Mouse (Mus musculus) kidney, adult 2 months (tissue): ENCODE measurements around the gene Wdr24. TPM values are rescaled to one million over a fixed set of nuclear protein-coding genes. Genes with fewer than 3 reads are reported as not detected.

ENCODE experiments used
- DNase-seq: peaks from one replicate; pipeline ENCODE4 v3.0.0; 2021
- H3K27ac ChIP-seq: fragments of 200-500 bp; 2 replicates; pipeline ENCODE4 v1.5.1; 2012; ENCODE audit warnings: low read depth, low read length, control low read depth, inconsistent platforms; ENCODE audit not compliant: insufficient read depth
- H3K27me3 ChIP-seq: fragments of 200-500 bp; replicated peaks from 2 replicates; pipeline ENCODE4 v1.6.1; 2012; ENCODE audit warnings: mild to moderate bottlenecking, moderate library complexity, low read length, inconsistent platforms; ENCODE audit not compliant: control insufficient read depth, insufficient read depth
- H3K36me3 ChIP-seq: fragments of 200-500 bp; 2 replicates; pipeline ENCODE4 v1.6.1; 2012; ENCODE audit warnings: mild to moderate bottlenecking, moderate library complexity, low read length, inconsistent platforms; ENCODE audit not compliant: control insufficient read depth, insufficient read depth
- H3K4me1 ChIP-seq: fragments of 200-500 bp; 2 replicates; pipeline ENCODE4 v1.6.1; 2011; ENCODE audit warnings: low read length; ENCODE audit not compliant: control insufficient read depth, insufficient read depth
- H3K4me3 ChIP-seq: fragments of 200-500 bp; 2 replicates; pipeline ENCODE4 v1.5.1; 2011; ENCODE audit warnings: mild to moderate bottlenecking, low read depth, low read length, control low read depth; ENCODE audit not compliant: insufficient read depth
- CTCF ChIP-seq: fragments of 200-500 bp; conservative IDR thresholded peaks from 2 replicates; pipeline ENCODE4 v1.5.1; 2011; ENCODE audit warnings: low read depth, mild to moderate bottlenecking, control low read depth, low read length, moderate library complexity, mixed read lengths; ENCODE audit not compliant: insufficient read depth, insufficient read length
- POLR2A ChIP-seq: fragments of 200-500 bp; IDR thresholded peaks from one replicate; pipeline ENCODE4 v1.6.1; 2011; ENCODE audit warnings: low read depth, low read length, control low read depth
- WGBS: fragments of 180-500 bp; shearing (Covaris S2); methylation state at CpG from one replicate; pipeline ENCODE4 v1.1.7; 2018; 5-methylcytosine and 5-hydroxymethylcytosine counted together
- polyA plus RNA-seq: library from polyadenylated mRNA; depleted of rRNA; stranded (reverse); fragments of >200 nt; gene quantifications from 2 replicates; pipeline ENCODE4 v1.2.3, GENCODE M21; 2012

Wdr24 gene
- polyA plus RNA-seq, 1 experiment: 34.9 TPM

GRCm38 (mm10) chr17:25818851-25819780 lies 4.3 kb upstream of the Wdr24 start:
- H3K4me1 ChIP-seq: peaks cover 4% of the 10 kb centered on the region
- 7% methylated on average over 44 of the region's 46 CpGs for WGBS
- TF ChIP-seq POLR2A (no peak), CTCF (no peak)
- H3K36me3 ChIP-seq: no peaks in the 10 kb centered on the region
- no peaks in the 10 kb centered on the region for H3K27me3 ChIP-seq
- no peak overlapping the region for H3K27ac ChIP-seq
- peak; percentile 33 for DNase-seq
- no peak overlapping the region for H3K4me3 ChIP-seq

DNA sequence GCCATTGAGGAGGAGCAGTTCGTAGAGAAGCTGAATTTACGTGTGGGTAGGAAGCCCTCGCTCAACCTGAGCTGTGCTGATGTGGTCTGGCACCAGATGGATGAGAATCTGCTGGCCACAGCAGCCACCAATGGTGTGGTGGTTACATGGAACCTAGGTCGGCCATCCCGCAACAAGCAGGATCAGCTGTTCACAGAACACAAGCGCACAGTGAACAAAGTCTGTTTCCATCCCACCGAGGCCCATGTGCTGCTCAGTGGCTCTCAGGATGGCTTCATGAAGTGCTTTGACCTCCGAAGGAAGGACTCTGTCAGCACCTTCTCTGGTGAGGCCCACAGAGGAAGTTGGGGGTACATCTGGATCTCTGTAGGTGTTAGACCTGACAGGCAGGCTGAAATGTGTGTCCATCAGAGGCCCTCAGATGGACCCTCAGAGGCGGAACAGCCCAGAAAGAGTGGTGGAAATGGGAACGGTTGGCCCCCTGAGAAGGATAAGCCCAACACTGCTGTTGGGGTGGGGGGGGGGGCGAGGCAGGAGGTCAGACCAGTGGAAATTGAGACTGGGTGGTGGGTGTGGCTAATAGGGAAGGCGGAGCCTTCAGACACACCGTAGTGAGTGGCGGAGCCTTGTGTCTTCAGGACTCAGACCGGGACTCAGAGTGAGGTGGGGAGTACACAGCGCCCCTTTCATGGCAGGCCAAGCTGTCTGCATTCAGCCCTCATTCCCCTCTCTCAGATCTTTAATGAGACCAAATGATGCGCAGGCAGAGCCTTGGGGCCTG lies 1.1 kb downstream of the Wdr24 start:
- Histone ChIP-seq H3K27ac (no peak overlapping the region), H3K4me3 (peak overlapping the region; percentile 91; the same call in 1 of the 2 replicates), H3K36me3 (no peaks in the 10 kb centered on the region), H3K27me3 (no peaks in the 10 kb centered on the region), H3K4me1 (peaks cover 14% of the 10 kb centered on the region)
- 71% methylated on average over 17 of the region's 17 CpGs for WGBS
- no peak for DNase-seq
- TF ChIP-seq POLR2A (no peak), CTCF (no peak)

DNA sequence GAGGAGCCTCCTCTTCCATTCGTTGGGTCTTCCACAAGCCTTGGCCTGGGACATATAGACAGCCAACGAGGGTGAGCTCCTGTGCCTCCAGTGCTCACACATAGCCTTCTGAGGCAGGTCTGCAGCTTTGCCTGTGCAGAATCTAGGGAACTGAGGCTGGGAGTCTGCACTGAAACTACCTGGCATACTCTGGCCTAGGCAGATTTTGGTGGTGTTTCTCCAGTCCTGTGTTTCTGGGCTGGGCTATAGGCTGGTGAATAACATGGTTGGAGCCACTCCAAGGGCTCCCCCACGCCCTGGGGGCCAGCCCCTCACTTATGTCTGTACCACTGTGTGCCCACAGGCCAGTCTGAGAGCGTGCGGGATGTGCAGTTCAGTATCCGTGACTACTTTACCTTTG lies 1.9 kb downstream of the Wdr24 start:
- H3K27ac ChIP-seq: no peak overlapping the region
- 87% methylated on average over 6 of the region's 6 CpGs for WGBS
- DNase-seq: no peak
- no peak overlapping the region for H3K4me3 ChIP-seq
- no peaks in the 10 kb centered on the region for H3K36me3 ChIP-seq
- peaks cover 14% of the 10 kb centered on the region for H3K4me1 ChIP-seq
- no peaks in the 10 kb centered on the region for H3K27me3 ChIP-seq
- TF ChIP-seq POLR2A (no peak), CTCF (no peak)

GRCm38 (mm10) chr17:25825984-25826570 lies 2.6 kb downstream of the Wdr24 start:
- Histone ChIP-seq H3K36me3 (no peaks in the 10 kb centered on the region), H3K4me1 (peaks cover 14% of the 10 kb centered on the region), H3K27me3 (no peaks in the 10 kb centered on the region), H3K4me3 (no peak overlapping the region), H3K27ac (no peak overlapping the region)
- DNase-seq: no peak
- WGBS: 94% methylated on average over 27 of the region's 27 CpGs
- no peak for TF ChIP-seq CTCF
- TF ChIP-seq POLR2A: no peak

GRCm38 (mm10) chr17:25827011-25827410 lies 3.6 kb downstream of the Wdr24 start:
- H3K36me3 ChIP-seq: no peaks in the 10 kb centered on the region
- DNase-seq: no peak
- H3K4me1 ChIP-seq: peaks cover 20% of the 10 kb centered on the region
- H3K4me3 ChIP-seq: no peak overlapping the region
- H3K27me3 ChIP-seq: no peaks in the 10 kb centered on the region
- TF ChIP-seq CTCF (no peak), POLR2A (no peak)
- H3K27ac ChIP-seq: no peak overlapping the region
- 92% methylated on average over 13 of the region's 13 CpGs for WGBS

DNA sequence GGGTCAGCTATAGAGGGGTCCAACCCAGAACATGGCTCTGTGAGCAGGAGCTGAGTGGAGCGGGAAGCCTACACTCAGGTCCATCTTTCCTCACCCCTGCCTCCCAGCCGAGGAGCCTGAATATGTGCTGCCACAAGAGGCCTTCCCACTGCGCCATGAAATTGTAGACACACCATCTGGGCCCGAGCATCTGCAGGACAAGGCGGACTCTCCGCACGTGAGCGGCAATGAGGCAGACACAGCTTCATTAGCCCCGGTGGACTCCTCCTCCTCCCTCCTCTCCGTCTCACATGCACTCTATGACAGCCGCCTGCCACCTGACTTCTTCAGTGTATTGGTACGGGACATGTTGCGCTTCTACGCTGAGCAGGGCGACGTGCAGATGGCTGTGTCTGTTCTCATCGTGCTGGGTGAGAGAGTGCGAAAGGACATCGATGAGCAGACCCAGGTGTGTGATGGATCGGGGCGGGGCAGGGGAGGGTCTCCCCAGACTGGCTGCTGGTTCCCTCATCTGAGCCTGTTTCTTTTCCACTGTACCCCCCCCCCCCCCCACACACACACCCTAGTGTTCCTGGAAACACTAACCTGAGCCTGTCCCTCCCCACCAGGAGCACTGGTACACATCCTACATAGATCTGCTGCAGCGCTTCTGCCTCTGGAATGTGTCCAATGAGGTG lies 4.3 kb downstream of the Wdr24 start:
- no peak for TF ChIP-seq POLR2A
- no peak for TF ChIP-seq CTCF
- DNase-seq: no peak
- WGBS: 89% methylated on average over 22 of the region's 22 CpGs
- Histone ChIP-seq H3K27me3 (no peaks in the 10 kb centered on the region), H3K27ac (no peak overlapping the region), H3K4me3 (no peak overlapping the region), H3K36me3 (no peaks in the 10 kb centered on the region), H3K4me1 (peaks cover 20% of the 10 kb centered on the region)
